Mouse (Mus musculus) liver, embryonic 11.5 days (tissue): Measurements from ENCODE around the gene Fgfr2. TPM values are rescaled to one million over a fixed set of nuclear protein-coding genes. Genes with fewer than 3 reads are reported as not detected.

ENCODE experiments used
- ATAC-seq: fragments of 200-750 bp; cut with Nextera tagmentation; replicated peaks from 2 replicates; pipeline ENCODE4 v1.8.0; 2017; ENCODE audit warnings: moderate number of reproducible peaks, mild to moderate bottlenecking, moderate TSS enrichment, moderate library complexity; ENCODE audit not compliant: low FRiP score
- DNase-seq: peaks from one replicate; pipeline ENCODE4 v3.0.0-alpha.2; 2017; ENCODE audit warnings: low spot score
- H3K27ac ChIP-seq: fragments of 300-500 bp; sonication (generic); 2 replicates; pipeline ENCODE4 v1.5.1; 2014; ENCODE audit warnings: mild to moderate bottlenecking, low read depth, low read length, control low read depth
- H3K27me3 ChIP-seq: fragments of 300-500 bp; sonication (generic); replicated peaks from 2 replicates; pipeline ENCODE4 v1.6.1; 2014; ENCODE audit warnings: low read length, mixed read lengths; ENCODE audit not compliant: control insufficient read depth, insufficient read depth
- H3K36me3 ChIP-seq: fragments of 300-500 bp; sonication (generic); 2 replicates; pipeline ENCODE4 v1.6.1; 2014; ENCODE audit warnings: mild to moderate bottlenecking, low read length, moderate library complexity, mixed read lengths; ENCODE audit not compliant: control insufficient read depth, insufficient read depth
- H3K4me1 ChIP-seq: fragments of 300-500 bp; sonication (generic); replicated peaks from 2 replicates; pipeline ENCODE4 v1.6.1; 2014; ENCODE audit warnings: low read length, mixed read lengths; ENCODE audit not compliant: control insufficient read depth, insufficient read depth
- H3K4me2 ChIP-seq: fragments of 300-500 bp; sonication (generic); 2 replicates; pipeline ENCODE4 v1.6.1; 2014; ENCODE audit warnings: mild to moderate bottlenecking, control low read depth, moderate library complexity
- H3K4me3 ChIP-seq: fragments of 300-500 bp; sonication (generic); 2 replicates; pipeline ENCODE4 v1.5.1; 2014; ENCODE audit warnings: low read depth, low read length, control low read depth
- H3K9ac ChIP-seq: fragments of 300-500 bp; sonication (generic); 2 replicates; pipeline ENCODE4 v1.6.1; 2014; ENCODE audit warnings: low read depth, low read length, control low read depth
- H3K9me3 ChIP-seq: fragments of 300-500 bp; sonication (generic); 2 replicates; pipeline ENCODE4 v1.6.1; 2016; ENCODE audit warnings: low read length, inconsistent platforms, mixed read lengths; ENCODE audit not compliant: control insufficient read depth
- WGBS: fragments of 180-500 bp; shearing (Covaris S2); extraction: QIAGEN DNeasy Blood & Tissue Kit; methylation state at CpG from one replicate; pipeline ENCODE4 v1.1.7; 2014; 5-methylcytosine and 5-hydroxymethylcytosine counted together
- polyA plus RNA-seq: library from polyadenylated mRNA; unstranded; fragments of >200 nt; fragmentation: Nextera tagmentation; extraction: Ambion mirVana; gene quantifications from 2 replicates; pipeline ENCODE4 v1.2.1, GENCODE M21; 2014

Gene Fgfr2
- polyA plus RNA-seq, 1 experiment from 2014 or later, result 32.6 TPM

DNA sequence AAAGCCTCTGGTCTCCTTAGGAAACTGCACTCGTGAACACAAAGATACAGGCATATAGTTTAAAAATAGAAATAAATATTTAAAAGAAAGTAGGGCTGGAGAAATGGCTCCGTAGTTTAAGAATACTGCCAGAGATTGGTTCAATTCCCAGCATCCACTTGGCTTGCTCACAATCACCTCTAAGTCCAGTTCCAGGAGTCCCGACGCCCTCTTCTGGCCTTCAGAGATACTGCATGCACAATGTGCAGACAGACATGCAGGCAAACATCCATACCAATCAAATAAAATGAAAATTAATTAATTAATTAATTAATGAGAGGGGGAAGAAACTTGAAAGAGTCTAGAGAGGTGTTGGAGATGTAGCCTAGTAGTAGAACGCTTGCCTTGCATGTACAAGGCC, 2856.1 kb downstream of the Fgfr2 start:
- Histone ChIP-seq H3K27me3 (peaks cover 43% of the 10 kb centered on the region), H3K27ac (no peak overlapping the region), H3K9me3 (no peaks in the 10 kb centered on the region), H3K36me3 (no peaks in the 10 kb centered on the region), H3K4me1 (peaks cover 5% of the 10 kb centered on the region), H3K4me3 (no peak overlapping the region), H3K9ac (no peak overlapping the region), H3K4me2 (no peak overlapping the region)
- no peak for ATAC-seq
- no peak for DNase-seq
- WGBS, result 33% methylated on average over 5 of the region's 5 CpGs

DNA sequence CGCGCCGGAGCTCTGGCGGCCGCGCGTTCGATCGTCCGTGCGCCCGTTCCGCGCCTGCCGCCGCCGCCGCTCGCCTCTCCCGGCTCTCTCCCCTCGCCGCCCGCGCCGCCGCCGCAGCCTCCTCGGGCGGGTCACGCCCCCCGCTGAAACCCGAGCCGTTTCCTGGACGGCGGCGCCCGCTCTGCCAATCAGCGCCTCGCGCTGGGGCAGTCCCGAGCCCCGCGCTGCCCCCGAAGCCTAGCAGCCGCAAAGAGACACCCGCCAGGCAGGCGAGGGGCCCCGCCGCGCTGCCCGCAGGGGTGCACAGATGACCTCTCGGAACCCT, 2857.0 kb downstream of the Fgfr2 start:
- no peaks in the 10 kb centered on the region for H3K9me3 ChIP-seq
- peak overlapping the region; percentile 57 for H3K27ac ChIP-seq
- peaks cover 45% of the 10 kb centered on the region for H3K27me3 ChIP-seq
- ATAC-seq (peak; percentile 77), DNase-seq (peak; percentile 75)
- under 1% methylated on average over 36 of the region's 52 CpGs for WGBS
- H3K9ac ChIP-seq, result peak overlapping the region; percentile 65
- peaks cover 5% of the 10 kb centered on the region for H3K4me1 ChIP-seq
- no peaks in the 10 kb centered on the region for H3K36me3 ChIP-seq
- peak overlapping the region; percentile 66 for H3K4me2 ChIP-seq
- peak overlapping the region; percentile 65 for H3K4me3 ChIP-seq

DNA sequence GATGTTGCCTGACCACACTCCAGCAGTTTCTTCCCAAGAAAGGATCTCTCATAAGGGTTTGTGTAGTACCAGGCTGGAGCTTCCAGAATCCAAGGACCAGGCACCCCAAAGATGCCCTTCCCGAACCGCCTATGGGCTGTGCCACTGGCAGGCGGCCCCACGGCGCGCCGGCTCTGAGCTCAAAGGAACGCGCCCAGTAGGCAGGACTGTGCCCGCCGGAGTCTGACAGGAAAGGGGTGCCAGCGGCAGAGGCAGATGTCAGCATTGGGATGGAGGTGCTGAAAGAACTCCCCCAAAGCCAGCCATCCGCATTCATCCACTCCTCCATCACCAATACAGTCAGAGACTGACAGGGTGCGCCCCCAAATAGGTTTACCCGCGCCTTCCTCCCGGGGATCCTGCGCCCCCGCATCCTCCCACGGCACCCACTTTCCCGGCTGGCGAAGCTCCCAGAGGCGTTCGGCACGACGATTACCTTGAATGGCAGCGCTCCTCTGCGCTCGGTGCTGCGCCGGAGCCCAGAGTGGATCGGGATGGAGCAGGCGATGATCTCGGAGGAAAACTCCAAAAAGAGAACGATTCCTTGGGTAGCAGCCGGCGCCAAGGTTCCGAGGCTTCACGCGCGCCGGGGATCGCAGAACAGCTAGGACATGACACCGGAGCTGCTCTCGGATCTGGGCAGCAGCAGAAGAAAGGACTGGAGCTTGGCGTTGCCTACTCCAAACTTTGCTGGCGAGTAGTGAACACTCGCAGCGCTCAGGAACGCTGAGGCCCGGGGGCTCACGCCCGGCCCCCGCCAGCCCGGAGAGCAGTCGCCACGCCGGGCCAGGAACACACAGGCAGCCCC, 2857.6 kb downstream of the Fgfr2 start:
- DNase-seq, result peak; percentile 67
- Histone ChIP-seq H3K27ac (peak overlapping the region; percentile 57), H3K27me3 (peaks cover 49% of the 10 kb centered on the region), H3K4me3 (peak overlapping the region; percentile 65), H3K4me2 (peak overlapping the region; percentile 66), H3K9ac (peak overlapping the region; percentile 65), H3K4me1 (peaks cover 6% of the 10 kb centered on the region), H3K9me3 (no peaks in the 10 kb centered on the region), H3K36me3 (no peaks in the 10 kb centered on the region)
- 2% methylated on average over 58 of the region's 58 CpGs for WGBS
- ATAC-seq, result peak; percentile 53

DNA sequence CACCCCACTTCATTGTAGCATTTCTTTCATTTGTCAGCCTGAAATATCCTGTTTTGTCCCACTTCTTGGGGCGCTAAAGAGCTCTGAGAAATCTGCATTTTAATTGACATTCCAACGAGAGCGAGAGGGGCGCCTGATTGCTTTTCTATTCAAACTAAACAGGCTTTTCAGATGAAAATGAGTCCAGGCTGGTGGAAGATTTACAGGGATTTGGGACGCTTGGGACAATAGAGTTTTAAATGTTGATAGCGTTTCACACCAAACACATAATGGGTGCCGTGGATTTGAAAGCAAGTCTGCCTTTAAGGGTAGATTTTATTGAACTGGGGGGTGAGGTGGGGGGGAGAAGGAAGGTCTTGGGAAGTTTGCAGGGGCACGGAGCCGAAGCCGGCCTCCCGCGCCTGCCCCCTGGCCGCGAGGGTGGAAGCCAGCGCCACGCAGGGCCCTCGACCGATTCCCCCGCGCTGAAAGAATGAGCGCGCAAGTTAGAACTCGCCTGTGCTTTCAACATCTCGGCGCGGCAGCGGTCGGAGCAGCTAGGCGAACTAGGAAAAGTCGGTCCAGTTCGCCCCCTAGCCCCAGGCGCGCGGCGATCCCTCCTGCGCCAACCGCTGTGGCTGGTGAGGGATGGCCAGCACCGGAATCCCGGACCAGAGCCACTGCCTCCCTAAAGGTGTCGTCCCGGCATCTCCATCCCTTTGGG, 2858.4 kb downstream of the Fgfr2 start:
- Histone ChIP-seq H3K4me1 (peaks cover 9% of the 10 kb centered on the region), H3K4me2 (peak overlapping the region; percentile 66), H3K27ac (peak overlapping the region; percentile 39; the same call in 1 of the 2 replicates), H3K9me3 (no peaks in the 10 kb centered on the region), H3K27me3 (peaks cover 50% of the 10 kb centered on the region), H3K36me3 (no peaks in the 10 kb centered on the region), H3K9ac (peak overlapping the region; percentile 65), H3K4me3 (peak overlapping the region; percentile 65)
- peak; percentile 55 for DNase-seq
- no peak for ATAC-seq
- WGBS, result 2% methylated on average over 41 of the region's 41 CpGs

DNA sequence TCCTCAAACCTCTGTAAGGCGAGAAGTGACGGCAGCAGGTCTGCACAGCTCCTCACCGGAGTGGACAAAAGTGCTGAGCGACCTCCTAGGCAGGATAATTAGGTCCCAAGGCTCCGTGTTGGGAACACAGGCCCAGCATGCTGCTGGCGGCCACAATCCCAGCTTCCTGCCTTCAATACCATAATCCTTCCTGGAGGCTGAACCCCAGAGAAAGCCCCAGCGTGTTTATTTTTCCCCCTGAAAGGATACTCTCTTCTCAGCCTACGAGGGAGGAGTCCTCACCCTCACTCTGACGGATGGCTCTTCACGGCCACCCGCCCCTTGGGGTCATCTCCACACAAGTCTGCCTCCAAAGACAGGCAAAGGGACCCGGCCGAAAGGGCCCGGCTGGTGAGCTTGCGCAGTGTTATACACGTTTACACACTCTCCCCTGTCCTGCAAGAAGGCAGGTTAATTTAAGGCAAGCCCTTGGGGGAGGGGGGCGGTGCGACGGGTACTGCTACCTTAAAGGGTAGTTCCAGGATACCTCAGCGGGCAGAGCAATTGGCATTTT, 2859.3 kb downstream of the Fgfr2 start:
- no peak overlapping the region; the same call in 1 of the 2 replicates for H3K27ac ChIP-seq
- H3K4me1 ChIP-seq, result peaks cover 12% of the 10 kb centered on the region
- H3K9ac ChIP-seq, result peak overlapping the region; percentile 65
- peak; percentile 43 for DNase-seq
- peak overlapping the region; percentile 65 for H3K4me3 ChIP-seq
- no peak for ATAC-seq
- peaks cover 55% of the 10 kb centered on the region for H3K27me3 ChIP-seq
- 7% methylated on average over 20 of the region's 20 CpGs for WGBS
- H3K4me2 ChIP-seq, result peak overlapping the region; percentile 66
- no peaks in the 10 kb centered on the region for H3K9me3 ChIP-seq
- no peaks in the 10 kb centered on the region for H3K36me3 ChIP-seq

DNA sequence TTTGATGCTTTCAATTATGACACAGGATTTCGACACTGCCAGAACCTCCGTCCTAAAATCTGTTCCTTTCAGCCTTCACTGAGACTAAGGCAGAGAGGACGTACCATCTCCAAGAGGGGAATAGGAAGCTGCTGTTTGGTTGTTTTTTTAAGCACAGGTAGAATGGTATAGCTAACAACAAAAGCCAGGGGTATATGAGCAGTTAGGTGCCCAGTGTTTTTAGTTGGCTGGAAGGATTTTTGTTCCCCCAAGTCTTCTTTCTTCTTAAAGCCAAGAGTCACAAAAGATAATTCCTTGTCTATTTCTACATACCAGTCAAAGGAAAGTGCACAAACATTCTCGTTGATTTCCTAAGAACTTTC, 2859.9 kb downstream of the Fgfr2 start:
- ATAC-seq, result no peak
- no peak overlapping the region for H3K27ac ChIP-seq
- no peaks in the 10 kb centered on the region for H3K9me3 ChIP-seq
- peak overlapping the region; percentile 65; the same call in 1 of the 2 replicates for H3K9ac ChIP-seq
- no peaks in the 10 kb centered on the region for H3K36me3 ChIP-seq
- H3K4me3 ChIP-seq, result peak overlapping the region; percentile 65
- DNase-seq, result no peak
- 50% methylated on average over 4 of the region's 4 CpGs for WGBS
- peak overlapping the region; percentile 66 for H3K4me2 ChIP-seq
- peaks cover 55% of the 10 kb centered on the region for H3K27me3 ChIP-seq
- H3K4me1 ChIP-seq, result peaks cover 12% of the 10 kb centered on the region

DNA sequence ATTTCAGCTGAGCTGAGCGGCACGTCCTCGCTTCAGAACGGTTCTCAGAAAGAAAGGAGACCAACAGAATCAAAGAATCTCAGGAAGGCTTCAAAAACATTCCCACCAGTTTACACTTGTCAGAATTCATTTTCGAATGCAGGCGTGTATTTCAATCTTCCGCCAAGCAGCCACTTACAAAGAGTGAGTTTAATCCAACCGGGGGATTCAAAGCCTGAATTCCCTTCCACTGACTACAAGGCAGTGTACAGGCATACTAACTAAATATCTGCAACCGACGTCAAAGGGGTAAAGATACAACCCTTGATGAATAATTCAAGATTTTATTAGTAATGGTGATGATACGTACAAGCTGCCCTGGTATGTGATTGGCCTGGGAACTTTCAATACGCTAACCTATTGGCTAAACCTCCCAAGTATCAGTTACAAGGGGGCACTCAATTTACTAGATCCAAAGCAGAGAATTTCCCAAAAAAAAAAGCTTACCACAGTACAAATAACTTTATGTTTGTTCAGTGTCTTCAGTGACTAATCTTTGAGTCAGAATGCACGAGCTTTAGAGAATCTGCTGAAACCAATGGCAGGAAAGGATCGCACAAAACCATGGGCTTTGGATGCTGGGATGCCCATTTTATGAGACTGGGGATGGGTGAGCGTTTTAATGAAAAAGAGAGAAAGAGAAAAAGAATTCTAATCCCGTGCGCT, 2860.5 kb downstream of the Fgfr2 start:
- no peak overlapping the region for H3K27ac ChIP-seq
- H3K4me3 ChIP-seq, result peak overlapping the region; percentile 65; the same call in 1 of the 2 replicates
- H3K4me2 ChIP-seq, result peak overlapping the region; percentile 66
- no peak for ATAC-seq
- DNase-seq, result no peak
- peaks cover 55% of the 10 kb centered on the region for H3K27me3 ChIP-seq
- peaks cover 12% of the 10 kb centered on the region for H3K4me1 ChIP-seq
- 40% methylated on average over 17 of the region's 17 CpGs for WGBS
- no peaks in the 10 kb centered on the region for H3K9me3 ChIP-seq
- H3K9ac ChIP-seq, result no peak overlapping the region
- H3K36me3 ChIP-seq, result no peaks in the 10 kb centered on the region

DNA sequence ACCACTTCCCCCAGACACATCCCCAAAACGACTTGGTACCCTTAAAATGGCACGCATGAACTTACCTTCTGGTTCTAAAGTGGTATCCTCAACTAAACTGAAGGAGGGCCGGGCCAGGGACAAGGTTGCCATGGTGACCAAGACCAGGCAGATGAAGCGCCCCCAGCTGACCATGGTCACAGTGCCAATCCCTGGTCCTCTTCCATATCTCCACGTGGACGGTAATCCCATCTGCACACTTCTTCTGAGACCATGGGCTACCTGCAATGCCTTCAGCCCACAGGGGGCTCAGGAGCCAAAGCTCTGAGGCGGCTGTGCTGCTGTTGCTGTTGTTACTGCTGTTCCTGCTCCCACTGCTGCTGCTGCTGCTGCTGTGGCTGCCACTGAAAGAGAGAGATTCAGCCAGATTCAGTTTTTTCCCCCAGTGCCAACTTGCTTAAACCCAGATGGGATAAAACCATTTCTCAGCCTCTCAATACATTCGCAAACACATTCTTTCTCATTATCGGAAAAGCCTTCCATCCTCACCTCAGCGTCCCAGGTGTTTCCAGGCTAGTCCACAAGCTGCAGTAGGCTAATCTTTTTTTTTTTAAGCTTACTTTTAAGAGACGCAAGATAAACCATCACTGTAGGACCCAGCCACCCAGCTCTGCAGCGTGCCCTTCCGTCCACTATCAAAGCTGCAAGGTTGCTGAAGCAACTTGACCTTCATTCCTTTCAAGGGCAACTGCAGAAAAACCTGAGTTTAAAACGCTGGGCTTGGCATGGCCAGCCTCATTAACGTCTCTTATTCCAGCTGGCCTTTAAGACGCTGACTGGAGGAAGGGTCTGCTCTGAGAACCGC, 2861.2 kb downstream of the Fgfr2 start:
- H3K27me3 ChIP-seq, result peaks cover 54% of the 10 kb centered on the region
- no peaks in the 10 kb centered on the region for H3K9me3 ChIP-seq
- 40% methylated on average over 17 of the region's 17 CpGs for WGBS
- H3K9ac ChIP-seq, result no peak overlapping the region
- no peaks in the 10 kb centered on the region for H3K36me3 ChIP-seq
- H3K4me3 ChIP-seq, result peak overlapping the region; percentile 65; the same call in 1 of the 2 replicates
- H3K4me2 ChIP-seq, result peak overlapping the region; percentile 66
- no peak for DNase-seq
- H3K4me1 ChIP-seq, result peaks cover 12% of the 10 kb centered on the region
- H3K27ac ChIP-seq, result no peak overlapping the region
- no peak for ATAC-seq
